Mouse (Mus musculus): Measurements from ENCODE around the gene Fbxw4. TPM values are rescaled to one million over a fixed set of nuclear protein-coding genes. Genes with fewer than 3 reads are reported as not detected.
"Not testable (repeated sequence)": the region's sequence is repeated elsewhere in the genome, so short reads cannot be mapped to it uniquely, and the experiment has no call there.

Gene Fbxw4
- total RNA-seq, 1 experiment from 2014 or later = 39.4 TPM

DNA sequence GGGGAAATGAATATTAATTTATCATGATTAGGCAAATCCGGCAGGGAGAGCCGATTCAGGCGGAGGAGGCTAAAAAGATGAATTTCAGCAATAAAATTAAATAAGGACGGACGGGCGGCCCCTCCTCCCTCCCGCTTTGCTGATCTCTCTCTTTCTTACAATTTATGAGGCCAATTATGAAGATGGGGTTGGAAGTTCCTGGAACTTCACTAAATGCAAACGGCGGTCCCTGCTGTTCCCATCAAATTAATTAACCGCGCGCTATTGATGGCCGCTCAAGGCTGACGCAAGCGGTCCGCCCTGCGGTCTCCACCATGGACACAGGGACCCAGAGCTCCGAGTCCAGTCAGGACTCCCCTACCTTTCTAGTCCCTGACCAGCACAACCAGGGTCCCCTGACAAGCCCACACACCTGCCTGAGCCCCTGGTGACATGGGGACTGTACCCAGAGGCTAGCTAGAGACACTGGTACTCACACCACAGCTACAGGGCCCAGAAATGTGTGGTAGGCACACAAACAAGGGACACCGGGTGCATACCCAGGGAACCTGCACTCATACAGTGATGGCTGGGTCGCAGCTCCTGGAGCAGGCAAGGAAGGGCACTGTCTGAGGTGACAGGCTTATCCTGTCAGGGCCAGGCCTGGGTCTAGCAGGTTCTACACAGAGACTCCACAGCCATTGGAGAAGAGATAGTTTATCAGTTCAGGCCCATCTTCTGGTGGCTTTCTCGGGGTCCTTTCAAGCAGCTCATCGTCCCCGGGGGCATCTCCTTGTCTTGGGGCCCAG, 110.8 kb downstream of the Fbxw4 start:
- no peak for ATAC-seq (replicated peaks; ENCODE audit: low read depth, poor library complexity, severe bottlenecking)

DNA sequence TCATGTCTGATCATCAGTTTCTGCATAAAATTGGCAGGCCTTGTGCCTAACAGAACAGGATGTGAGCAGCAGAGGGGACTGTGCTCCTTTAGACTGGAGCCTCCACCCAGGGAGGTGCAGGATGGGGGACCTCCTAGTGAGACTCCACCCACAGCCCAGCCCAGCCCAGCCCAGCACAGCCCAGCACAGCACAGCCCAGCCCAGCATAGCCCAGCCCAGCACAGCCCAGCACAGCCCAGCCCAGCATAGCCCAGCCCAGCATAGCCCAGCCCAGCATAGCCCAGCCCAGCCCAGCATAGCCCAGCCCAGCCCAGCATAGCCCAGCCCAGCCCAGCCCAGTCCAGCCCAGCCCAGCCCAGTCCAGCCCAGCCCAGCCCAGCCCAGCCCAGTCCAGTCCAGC, 111.9 kb downstream of the Fbxw4 start:
- not testable (repeated sequence) for ATAC-seq (replicated peaks; ENCODE audit: low read depth, poor library complexity, severe bottlenecking)

DNA sequence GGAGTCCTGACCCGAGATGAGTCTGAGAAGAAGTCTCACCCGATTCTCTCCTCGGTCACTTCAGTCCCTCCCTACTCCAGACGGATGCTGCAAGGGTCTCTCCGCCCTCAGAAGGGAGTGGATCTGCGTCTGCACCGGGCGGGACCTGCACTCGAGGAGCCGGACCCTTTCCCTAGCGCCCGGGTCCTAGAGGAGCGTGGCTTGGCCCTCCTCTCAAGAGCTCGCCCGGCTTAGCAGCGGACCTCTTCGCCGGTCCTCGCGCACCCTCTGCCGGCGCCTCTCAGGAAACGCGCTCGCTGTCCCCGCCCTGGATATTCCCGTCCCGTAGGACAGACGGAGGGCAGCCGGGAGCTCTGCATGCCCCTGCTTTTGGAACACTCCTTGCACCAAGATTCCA, 115.2 kb downstream of the Fbxw4 start:
- ATAC-seq (replicated peaks; ENCODE audit: low read depth, poor library complexity, severe bottlenecking) = peak; percentile 75

DNA sequence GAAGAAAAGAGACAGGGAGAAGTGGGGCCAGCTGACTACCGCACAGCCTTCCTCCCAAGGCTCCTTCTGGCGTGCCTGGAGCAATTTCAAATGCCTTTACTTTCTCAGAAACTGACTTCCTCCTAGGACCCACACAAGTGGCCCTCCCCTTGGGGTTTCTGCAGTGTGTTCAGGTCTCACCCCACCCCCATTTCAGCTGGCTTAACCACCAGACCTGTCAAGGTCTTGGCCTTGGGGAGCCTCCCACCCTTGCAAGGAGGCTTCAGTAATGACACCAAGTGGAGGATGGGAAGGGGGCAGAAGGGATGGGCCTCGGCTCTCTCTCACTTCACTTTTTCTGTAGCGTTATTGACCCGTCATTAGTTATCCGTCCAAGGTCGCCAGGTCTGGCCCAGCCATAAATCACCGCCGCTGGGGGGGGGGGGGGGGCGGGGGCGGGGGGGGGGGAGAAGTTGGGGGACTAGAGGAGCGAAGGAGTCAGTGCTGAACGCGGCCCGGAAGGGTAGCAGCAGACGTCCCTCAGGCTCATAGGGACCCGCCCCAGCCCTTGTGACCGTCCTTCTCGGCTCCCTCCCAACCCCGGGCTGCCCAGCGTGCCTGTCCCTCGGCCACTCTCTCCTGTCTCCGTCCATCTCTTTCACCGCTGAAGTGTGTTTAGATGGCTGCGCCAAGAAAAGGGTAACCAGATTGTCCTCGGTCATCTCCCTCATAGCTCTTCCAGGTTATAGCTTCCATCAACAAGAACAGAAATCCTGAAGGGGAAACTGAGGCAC, 115.8 kb downstream of the Fbxw4 start:
- peak; percentile 52 for ATAC-seq (replicated peaks; ENCODE audit: low read depth, poor library complexity, severe bottlenecking)

DNA sequence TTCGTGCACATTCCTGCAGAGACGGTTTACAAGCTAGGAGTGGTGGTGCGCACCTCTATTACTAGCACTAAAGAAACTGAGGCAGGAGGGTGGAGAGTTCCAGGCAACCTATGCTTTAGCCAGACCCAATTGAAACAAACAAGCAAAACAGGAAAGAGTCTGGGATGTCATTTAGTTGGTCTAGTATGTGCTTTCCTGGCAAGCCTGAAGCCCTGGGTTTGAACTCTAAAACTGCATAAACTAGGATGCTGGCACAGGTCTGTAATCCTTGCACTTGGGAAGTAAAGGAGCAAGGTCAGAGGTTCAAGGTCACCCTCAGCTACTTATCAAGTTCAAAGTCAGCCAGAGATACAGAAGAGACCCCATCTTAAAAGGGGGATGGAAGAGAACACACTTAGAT, 118.1 kb downstream of the Fbxw4 start:
- no peak for ATAC-seq (replicated peaks; ENCODE audit: low read depth, poor library complexity, severe bottlenecking)

DNA sequence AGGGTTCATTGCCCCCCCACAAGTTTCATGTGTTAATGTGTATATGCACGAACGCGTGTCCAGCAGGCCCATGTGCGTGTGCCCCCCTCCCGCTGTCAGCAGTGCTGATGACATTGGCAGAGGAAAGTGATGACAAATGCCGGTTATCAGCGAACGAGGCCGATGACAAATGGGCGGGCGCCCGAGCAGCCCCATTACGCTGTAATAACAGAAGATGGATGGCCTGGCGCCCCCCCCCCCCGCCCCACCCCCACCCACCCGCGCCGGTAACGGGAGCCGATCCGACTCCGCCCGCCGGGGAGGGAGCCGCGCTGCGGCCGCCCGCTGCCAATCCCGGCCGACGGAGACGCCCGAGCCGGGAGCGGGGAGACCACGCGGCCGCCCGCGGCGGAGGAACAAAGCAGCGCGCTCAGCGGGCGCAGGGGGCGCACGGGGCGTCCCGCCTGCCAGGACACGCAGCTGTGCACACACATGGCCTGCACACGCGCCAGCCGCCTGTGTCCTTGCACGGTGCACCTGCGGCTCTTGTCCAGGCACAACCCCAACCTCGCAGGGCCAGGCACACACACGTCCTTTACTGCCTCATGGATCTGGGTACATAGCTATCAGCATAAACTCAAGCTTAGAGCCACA, 118.6 kb downstream of the Fbxw4 start:
- ATAC-seq (replicated peaks; ENCODE audit: low read depth, poor library complexity, severe bottlenecking) = peak; percentile 9; the same call in 1 of the 2 replicates

DNA sequence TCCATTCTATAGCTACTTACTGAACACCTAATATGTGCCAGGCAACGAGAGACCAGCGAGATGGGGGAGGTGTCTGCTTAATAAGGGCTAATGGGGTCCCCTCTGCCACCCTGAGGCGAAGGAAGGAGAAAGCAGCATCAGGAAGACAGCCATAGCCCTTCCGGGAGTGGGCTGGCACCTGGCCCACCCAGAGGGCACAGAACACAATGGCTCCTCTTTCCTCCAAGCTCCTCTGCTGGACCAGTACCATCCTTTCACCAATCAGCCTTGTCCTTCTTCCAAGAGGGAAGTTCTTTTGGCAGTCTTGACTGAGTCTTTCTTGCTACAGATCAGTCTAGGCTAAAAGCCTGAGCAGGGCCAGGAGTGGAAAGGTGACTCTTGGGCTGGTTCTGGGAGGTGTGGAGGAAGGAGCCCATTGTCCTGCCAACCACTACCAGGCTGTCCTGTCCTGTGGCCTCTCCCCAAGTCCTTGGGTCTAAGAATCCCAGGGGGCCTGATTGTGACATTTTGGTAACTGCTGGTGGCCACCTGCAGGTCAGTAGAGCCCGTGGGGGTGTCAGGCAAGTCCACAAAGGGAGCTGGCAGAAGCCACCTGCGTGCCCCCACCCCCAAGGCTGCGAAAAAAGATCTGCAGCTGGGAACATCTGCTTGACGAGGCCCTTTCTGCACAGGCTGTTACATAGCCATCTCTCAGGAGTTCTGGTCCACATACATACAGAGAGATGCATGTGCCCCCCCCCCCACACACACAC, 119.3 kb downstream of the Fbxw4 start:
- ATAC-seq (replicated peaks; ENCODE audit: low read depth, poor library complexity, severe bottlenecking) = no peak

DNA sequence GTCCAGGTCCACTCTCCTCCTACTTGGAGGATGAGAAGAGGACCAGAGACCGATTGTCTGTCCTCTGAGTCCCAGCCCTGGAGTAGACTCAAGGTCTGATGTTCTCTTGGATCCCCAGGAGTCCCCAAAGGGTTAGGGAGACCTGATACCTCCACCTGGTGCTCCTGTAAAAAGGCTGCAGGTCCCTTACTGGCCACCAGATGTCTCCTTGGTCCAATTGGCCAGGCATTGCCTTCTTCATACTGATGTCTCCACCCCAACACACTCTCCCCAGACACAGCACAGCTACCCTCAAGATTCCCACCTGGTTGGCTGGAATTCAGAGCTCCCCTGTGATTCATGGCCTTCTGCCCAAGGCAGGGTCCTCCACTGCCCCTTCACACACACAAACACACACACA, 122.6 kb downstream of the Fbxw4 start:
- peak; percentile 79 for ATAC-seq (replicated peaks; ENCODE audit: low read depth, poor library complexity, severe bottlenecking)

DNA sequence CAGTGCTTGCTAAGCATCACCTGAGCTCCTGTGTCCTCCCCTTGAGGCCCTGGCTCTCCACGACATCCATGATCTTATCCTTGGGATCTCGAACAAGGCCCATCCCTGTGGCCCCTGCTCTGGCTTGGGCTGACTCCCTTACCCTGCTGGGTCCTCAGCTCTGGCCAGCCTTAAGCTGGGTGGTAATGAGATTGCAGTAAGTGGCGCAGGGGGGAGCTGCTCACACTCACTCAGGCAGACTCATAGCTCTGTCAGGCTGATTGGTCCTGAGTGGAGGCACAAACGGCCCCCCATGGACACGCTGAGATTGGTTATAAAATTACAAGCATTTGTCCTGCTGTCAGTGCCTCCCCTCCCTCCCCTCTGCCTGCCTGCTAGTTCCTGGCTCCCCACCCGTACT, 124.2 kb downstream of the Fbxw4 start:
- no peak for ATAC-seq (replicated peaks; ENCODE audit: low read depth, poor library complexity, severe bottlenecking)

DNA sequence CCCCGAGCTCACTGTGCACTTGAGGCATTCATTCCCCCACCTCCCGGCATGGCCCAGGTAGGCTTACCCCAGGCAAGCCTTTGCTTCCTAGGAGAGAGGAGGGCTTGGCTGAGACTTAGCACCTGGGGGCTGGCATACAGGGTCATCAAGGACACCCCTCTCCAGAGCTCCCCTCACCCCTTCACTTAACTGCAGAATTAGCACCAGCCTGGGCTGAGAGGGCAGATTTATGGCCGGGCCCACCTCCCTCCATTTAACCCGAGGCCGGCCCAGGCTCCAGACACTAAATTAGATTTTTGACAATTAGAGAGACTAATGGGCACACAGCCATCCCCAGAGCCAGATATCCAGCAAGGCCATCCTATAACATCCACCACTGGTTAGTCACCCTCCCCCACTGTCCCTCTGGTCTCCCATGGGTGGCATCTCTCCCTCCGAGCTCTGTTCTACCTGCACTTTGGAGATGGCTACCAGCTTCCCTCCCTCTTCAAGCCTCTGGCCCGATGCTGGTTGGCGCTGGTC, 124.8 kb downstream of the Fbxw4 start:
- no peak for ATAC-seq (replicated peaks; ENCODE audit: low read depth, poor library complexity, severe bottlenecking)

DNA sequence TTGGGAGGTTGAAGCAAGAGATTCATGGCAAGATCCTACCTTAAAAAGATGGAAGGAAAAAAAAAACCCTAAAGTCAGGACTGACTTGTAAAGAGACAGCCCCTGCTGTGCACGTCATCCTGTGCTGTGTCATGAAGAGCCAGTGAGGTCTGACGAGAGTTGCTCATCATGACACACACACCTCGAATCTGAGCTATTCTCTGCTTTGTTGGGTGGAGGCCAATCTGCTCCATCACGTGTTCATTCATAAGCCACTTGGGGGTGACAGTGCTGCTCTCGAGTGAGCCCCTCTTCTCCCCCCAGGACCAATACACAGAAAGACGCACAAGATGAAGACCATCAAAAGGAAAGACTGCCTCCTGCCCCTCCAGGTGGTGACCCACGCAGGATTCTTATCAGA, 126.5 kb downstream of the Fbxw4 start:
- no peak for ATAC-seq (replicated peaks; ENCODE audit: low read depth, poor library complexity, severe bottlenecking)

DNA sequence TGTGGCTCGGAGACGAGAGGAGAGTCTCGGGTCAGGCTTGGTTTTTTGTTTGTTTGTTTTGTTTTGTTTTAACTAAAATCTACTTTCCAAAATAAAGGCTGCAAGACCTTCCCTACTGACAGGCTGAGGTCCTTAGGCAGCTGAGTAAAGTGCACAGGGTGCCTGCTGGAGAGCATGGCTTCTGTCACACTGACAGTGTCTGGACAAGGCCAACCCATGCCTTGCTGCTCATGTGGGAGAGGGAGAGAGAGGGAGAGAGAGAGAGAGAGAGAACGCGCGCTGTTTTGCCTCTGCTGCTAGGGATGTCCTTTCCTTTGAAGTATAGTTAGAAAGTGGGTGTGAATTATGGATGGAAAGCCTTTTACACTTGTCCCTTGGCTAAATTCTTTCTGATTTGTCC, 128.6 kb downstream of the Fbxw4 start:
- ATAC-seq (replicated peaks; ENCODE audit: low read depth, poor library complexity, severe bottlenecking) = no peak

DNA sequence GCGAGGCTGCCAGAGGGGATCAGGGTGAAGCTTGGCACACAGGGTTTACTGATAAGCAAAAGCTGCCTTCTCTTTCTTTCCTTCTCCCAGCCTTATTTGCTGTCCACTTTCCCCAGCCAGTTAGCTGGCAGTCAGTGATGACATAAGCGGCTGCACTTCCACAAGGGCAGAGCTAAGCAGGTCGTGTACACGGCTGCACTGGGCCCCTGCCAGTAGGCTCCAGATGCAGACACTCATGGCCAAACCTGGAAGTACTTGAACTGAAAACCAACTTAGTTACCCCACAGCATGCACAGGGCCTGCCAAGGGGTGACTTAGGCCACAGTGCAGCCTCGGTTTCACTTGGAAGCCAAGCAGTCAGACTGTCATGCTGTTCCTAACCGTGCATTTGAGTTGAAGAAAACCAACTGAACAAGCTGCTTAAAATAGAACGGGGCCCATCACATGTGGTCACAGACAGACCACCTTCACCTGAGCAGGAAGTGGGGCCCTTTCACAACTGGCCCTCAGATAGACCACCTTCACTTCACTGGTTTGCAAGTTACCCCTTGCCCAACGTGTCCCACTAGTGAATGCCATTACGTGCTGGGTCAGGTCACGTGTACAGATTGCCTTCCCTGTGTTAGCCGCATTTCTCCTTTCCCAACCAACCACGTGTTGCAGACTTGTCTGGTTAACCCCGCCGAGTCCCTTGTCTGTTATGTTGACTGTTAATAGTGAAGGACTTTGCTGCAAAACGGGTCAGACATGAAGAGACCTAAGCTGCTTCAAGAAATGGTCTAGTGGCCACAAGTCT, 129.7 kb downstream of the Fbxw4 start:
- ATAC-seq (replicated peaks; ENCODE audit: low read depth, poor library complexity, severe bottlenecking) = peak; percentile 42

DNA sequence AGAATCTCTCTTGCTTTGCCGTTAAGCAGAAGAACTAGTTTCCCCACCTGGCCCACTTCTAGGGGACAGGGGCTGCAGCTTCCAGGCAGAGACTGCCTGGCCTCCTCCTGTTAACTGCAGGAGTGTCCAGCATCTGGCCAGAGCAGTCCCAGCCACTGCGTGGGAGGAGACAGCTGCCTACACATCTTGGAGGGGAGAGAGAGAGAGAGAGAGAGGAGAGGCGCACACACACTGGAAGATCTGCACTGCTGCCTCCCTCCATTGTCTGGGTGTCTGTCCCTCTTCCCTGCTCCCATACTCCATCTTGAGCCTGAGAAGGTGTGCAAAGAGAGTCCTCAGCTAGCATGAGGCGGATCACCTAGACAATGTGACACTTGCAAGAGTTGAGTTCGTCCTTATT, 130.8 kb downstream of the Fbxw4 start:
- ATAC-seq (replicated peaks; ENCODE audit: low read depth, poor library complexity, severe bottlenecking) = no peak

Other genes with a start within 250 kb of the Fbxw4 start
- 9.3 and 14.0 TPM in 2 replicates for gene Poll, start 99.8 kb downstream of the Fbxw4 start, total RNA-seq (2017)
- gene Gm17018, start 99.7 kb downstream of the Fbxw4 start, total RNA-seq (2017) = 27.9 and 29.5 TPM in 2 replicates
- gene Fgf8, start 82.6 kb upstream of the Fbxw4 start, total RNA-seq (2017) = not detected in 2 replicates
- gene Npm3, start 89.3 kb upstream of the Fbxw4 start, total RNA-seq (2017) = 93.1 and 95.1 TPM in 2 replicates
- 144 and 182 TPM in 2 replicates for gene Mgea5, start 123.5 kb upstream of the Fbxw4 start, total RNA-seq (2017)
- gene Kcnip2, start 155.7 kb upstream of the Fbxw4 start, total RNA-seq (2017) = not detected in 2 replicates